10 mouse cellular contexts compared by ENCODE assay signal in genomic region chr5:127374251-127374650, GRCm38 (mm10).
DNase-seq lines count a peak whose midpoint lies in the region; TF ChIP-seq lines count a peak whose summit lies in the region.
"Had no signal": no experiment of that assay in that cellular context is flagged by ENCODE, and none has a peak within 500 bp of the region (broad histone marks: within the 10 kb centered on the region; RNA-seq: fewer than 3 reads in every experiment).

No protein-coding gene starts in this region.

- no peak for TF ChIP-seq POLR2A in lung, adult 2 months (IDR thresholded peaks at IDR 0.05; ENCODE audit: borderline replicate concordance, extremely low read depth, low read depth, low read length)

- no peak overlapping the region for H3K4me3 ChIP-seq in lung, adult 2 months (replicated peaks; ENCODE audit: extremely low read depth, low read depth, low read length)
- no peak overlapping the region for H3K4me3 ChIP-seq in hindbrain, embryonic 10.5 days
- H3K4me3 ChIP-seq: embryonic facial prominence, embryonic 12.5 days had no signal

- H3K9me3 ChIP-seq in hindbrain, embryonic 10.5 days = 0 out of 2 replicates have a peak, but pooled peaks cover 3% of the 10 kb centered on the region
- H3K9me3 ChIP-seq: embryonic facial prominence, embryonic 12.5 days had no signal

- 46% methylated on average over 9 of the region's 9 CpGs for WGBS in lung, adult 2 months
- whole genome bisulfite sequencing in hindbrain, embryonic 10.5 days = 89% methylated on average over 9 of the region's 9 CpGs

- H3K36me3 ChIP-seq in hindbrain, embryonic 10.5 days = no peaks in the 10 kb centered on the region
- H3K36me3 ChIP-seq: embryonic facial prominence, embryonic 12.5 days had no signal

- no peaks in the 10 kb centered on the region for H3K4me1 ChIP-seq in lung, adult 2 months (ENCODE audit: control insufficient read depth, insufficient read depth, low read length)
- peaks cover 28% of the 10 kb centered on the region for H3K4me1 ChIP-seq in hindbrain, embryonic 10.5 days (replicated peaks)

- no peak overlapping the region for H3K27ac ChIP-seq in hindbrain, embryonic 10.5 days
- H3K27ac ChIP-seq: embryonic facial prominence, embryonic 12.5 days; macrophage had no signal

- H3K27me3 ChIP-seq in hindbrain, embryonic 10.5 days (ENCODE audit: insufficient read depth, poor library complexity, severe bottlenecking) = no peaks in the 10 kb centered on the region; the same call in 1 of the 2 replicates
- H3K27me3 ChIP-seq: embryonic facial prominence, embryonic 12.5 days had no signal

- peak; percentile 15 for DNase-seq in adrenal gland, postnatal 10 days
- no peak for DNase-seq in adrenal gland, adult 18-20 months (ENCODE audit: low spot score in 2 of 2)
- peak; percentile 42 to 56 for DNase-seq in lung, adult 18-20 months
- no peak for DNase-seq in lung, adult 2 months
- DNase-seq in left cerebral cortex, adult 9 months (ENCODE audit: low spot score in 2 of 2) = peak; percentile 68 to 69
- DNase-seq in right cerebral cortex, postnatal 25 days = peak; percentile 54
- no peak for DNase-seq in cerebellum, adult 11-12 months
- no peak for DNase-seq in hindbrain, embryonic 10.5 days (ENCODE audit: low spot score)

- no peak for TF ChIP-seq CTCF in lung, adult 2 months (IDR thresholded peaks at IDR 0.05; ENCODE audit: insufficient read depth, low read length)

Comparison
In these comparisons a context has a peak if more than half of its experiments do, and no peak if none do; other contexts are left out.
1. DNase-seq: peak in adrenal gland, postnatal 10 days (single experiment), lung, adult 18-20 months (2 of 2), left cerebral cortex, adult 9 months (2 of 2) and right cerebral cortex, postnatal 25 days (single experiment); none in adrenal gland, adult 18-20 months (0 of 2), lung, adult 2 months (single experiment), cerebellum, adult 11-12 months (single experiment) and hindbrain, embryonic 10.5 days (single experiment).